Mouse (Mus musculus) brain, embryonic 14.5 days (tissue): Measurements from ENCODE around the gene Chd9. TPM values are rescaled to one million over a fixed set of nuclear protein-coding genes. Genes with fewer than 3 reads are reported as not detected.

Source experiments
- DNase-seq: peaks from one replicate; pipeline ENCODE4 v3.0.0-alpha.2; 2011; ENCODE audit warnings: low read depth
- CTCF ChIP-seq: fragments of 200-500 bp; IDR thresholded peaks from 2 replicates; pipeline ENCODE4 v1.5.1; 2012; ENCODE audit warnings: inconsistent platforms, mild to moderate bottlenecking, moderate library complexity, borderline replicate concordance; ENCODE audit not compliant: insufficient read depth, insufficient read length; ENCODE audit errors: extremely low read depth
- POLR2A ChIP-seq: fragments of 200-500 bp; IDR thresholded peaks from 2 replicates; pipeline ENCODE4 v1.6.1; 2012; ENCODE audit warnings: mild to moderate bottlenecking, inconsistent platforms, borderline replicate concordance; ENCODE audit not compliant: poor library complexity, insufficient read depth, insufficient read length, severe bottlenecking; ENCODE audit errors: extremely low read depth
- polyA plus RNA-seq: library from polyadenylated mRNA; depleted of rRNA; stranded (reverse); fragments of >200 nt; gene quantifications from 2 replicates; pipeline ENCODE4 v1.2.3, GENCODE M21; 2012

Chd9 gene
- polyA plus RNA-seq, 1 experiment = 74.7 TPM

- DNase-seq = no peak
- no peak for TF ChIP-seq POLR2A
- TF ChIP-seq CTCF = no peak
Observed at GRCm38 (mm10) chr8:90976960-90977371, 148.8 kb downstream of the Chd9 start.

- no peak for TF ChIP-seq POLR2A
- no peak for TF ChIP-seq CTCF
- DNase-seq = no peak
Observed at GRCm38 (mm10) chr8:90978720-90979119, 150.6 kb downstream of the Chd9 start.

- TF ChIP-seq POLR2A = no peak
- TF ChIP-seq CTCF = no peak
- DNase-seq = no peak
Observed at GRCm38 (mm10) chr8:90979295-90979694, 151.1 kb downstream of the Chd9 start.

GRCm38 (mm10) chr8:90982087-90982486 lies 153.9 kb downstream of the Chd9 start:
- DNase-seq = no peak

GRCm38 (mm10) chr8:91019726-91020125 lies 191.6 kb downstream of the Chd9 start:
- peak; percentile 90 for DNase-seq
- TF ChIP-seq CTCF = peak; percentile 87
- no peak for TF ChIP-seq POLR2A

More at GRCm38 (mm10) chr8:90982087-90982486, 153.9 kb downstream of the Chd9 start:
- TF ChIP-seq POLR2A (no peak), CTCF (no peak)

- no peak for DNase-seq
- no peak for TF ChIP-seq POLR2A
- peak; percentile 18; the same call in 1 of the 2 replicates for TF ChIP-seq CTCF
Observed at GRCm38 (mm10) chr8:91034417-91034816, 206.3 kb downstream of the Chd9 start.

GRCm38 (mm10) chr8:91036905-91037304 lies 208.8 kb downstream of the Chd9 start:
- no peak for TF ChIP-seq POLR2A
- TF ChIP-seq CTCF = no peak
- DNase-seq = peak; percentile 5

- no peak for DNase-seq
Observed at GRCm38 (mm10) chr8:91038637-91039036, 210.5 kb downstream of the Chd9 start.

GRCm38 (mm10) chr8:91046370-91046769 lies 218.2 kb downstream of the Chd9 start:
- no peak for DNase-seq
- TF ChIP-seq POLR2A = no peak
- no peak for TF ChIP-seq CTCF

More at GRCm38 (mm10) chr8:91038637-91039036, 210.5 kb downstream of the Chd9 start:
- TF ChIP-seq CTCF (no peak), POLR2A (no peak)

GRCm38 (mm10) chr8:91051037-91051436 lies 222.9 kb downstream of the Chd9 start:
- TF ChIP-seq CTCF (no peak), POLR2A (no peak)
- peak; percentile 88 for DNase-seq

GRCm38 (mm10) chr8:91054418-91054817 lies 226.3 kb downstream of the Chd9 start:
- DNase-seq = no peak
- TF ChIP-seq CTCF (no peak), POLR2A (no peak)

- peak; percentile 12 for DNase-seq
- TF ChIP-seq POLR2A (no peak), CTCF (no peak)
Observed at GRCm38 (mm10) chr8:91056848-91057247, 228.7 kb downstream of the Chd9 start.

- TF ChIP-seq POLR2A (no peak), CTCF (no peak)
- peak; percentile 26 for DNase-seq
Observed at GRCm38 (mm10) chr8:91059086-91059578, 231.0 kb downstream of the Chd9 start.

GRCm38 (mm10) chr8:91059884-91060510 lies 231.8 kb downstream of the Chd9 start:
- DNase-seq = no peak
- TF ChIP-seq CTCF (no peak), POLR2A (no peak)
